Mouse (Mus musculus) adrenal gland, adult (tissue): Measurements from ENCODE around the gene Gm42878.

ENCODE experiments used
- DNase-seq, 2 experiments: peaks; one replicate each; pipeline ENCODE4 v3.0.0; 2022 to 2023; ENCODE audit warnings: low spot score in 1 of 2; ENCODE audit not compliant: inconsistent age in 2 of 2

The Gm42878 gene

DNA sequence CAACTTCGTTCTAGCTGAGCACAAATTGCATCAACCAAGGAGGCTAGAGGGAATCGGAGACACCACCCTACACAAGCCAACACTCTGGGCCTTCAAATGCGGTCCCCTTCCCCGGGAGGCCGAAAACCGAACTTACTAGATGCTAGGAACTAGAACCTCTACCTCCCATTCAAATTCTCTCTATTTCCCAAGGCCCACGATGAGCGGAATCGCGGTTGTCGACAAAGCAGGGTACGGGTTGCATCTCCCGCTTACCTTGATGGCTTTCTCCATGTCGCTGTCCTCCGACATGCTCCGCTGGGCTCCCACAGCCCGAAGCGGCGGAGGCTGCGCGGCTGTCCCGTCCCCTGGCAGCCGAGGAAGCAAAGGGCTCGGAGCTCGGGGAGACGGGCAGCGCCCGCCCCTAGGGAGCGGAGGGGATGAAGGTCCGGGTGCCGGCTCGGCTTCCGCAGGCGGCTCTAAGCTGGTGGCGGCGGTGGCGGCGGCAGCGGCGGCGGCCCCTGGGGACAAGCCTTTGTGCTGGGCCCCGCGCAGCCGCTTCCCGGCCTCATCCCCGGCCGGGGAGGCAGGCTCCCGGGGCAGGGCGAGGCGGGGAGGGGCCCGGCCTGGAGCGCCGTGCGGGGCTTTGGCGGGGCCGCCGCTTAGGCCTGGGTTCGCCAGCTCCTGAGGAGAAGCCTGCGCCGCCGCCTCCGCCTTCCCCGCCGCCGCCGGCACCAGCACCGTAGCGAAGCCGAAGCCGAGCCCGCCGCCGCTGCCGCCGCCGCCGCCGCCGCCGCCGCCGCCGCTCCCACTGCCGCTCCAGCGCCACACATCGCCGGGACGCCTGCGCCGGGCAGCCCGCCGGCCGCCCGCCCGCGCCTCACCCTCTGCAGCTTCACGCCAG, at the start of gene Gm42878, which contains the start of gene Adam1a:
Gene Gm42878 (minus strand): TSS at position 573 of the 883 bp plus-strand sequence.
Gene Adam1a (minus strand): TSS at position 573 of the 883 bp plus-strand sequence.
- DNase-seq, result peak in 1 of 2 experiments; percentile 82

- no peak for DNase-seq
These were observed 49.5 kb upstream of the Gm42878 start for GRCm38 (mm10) chr5:121594714-121595313.

DNA sequence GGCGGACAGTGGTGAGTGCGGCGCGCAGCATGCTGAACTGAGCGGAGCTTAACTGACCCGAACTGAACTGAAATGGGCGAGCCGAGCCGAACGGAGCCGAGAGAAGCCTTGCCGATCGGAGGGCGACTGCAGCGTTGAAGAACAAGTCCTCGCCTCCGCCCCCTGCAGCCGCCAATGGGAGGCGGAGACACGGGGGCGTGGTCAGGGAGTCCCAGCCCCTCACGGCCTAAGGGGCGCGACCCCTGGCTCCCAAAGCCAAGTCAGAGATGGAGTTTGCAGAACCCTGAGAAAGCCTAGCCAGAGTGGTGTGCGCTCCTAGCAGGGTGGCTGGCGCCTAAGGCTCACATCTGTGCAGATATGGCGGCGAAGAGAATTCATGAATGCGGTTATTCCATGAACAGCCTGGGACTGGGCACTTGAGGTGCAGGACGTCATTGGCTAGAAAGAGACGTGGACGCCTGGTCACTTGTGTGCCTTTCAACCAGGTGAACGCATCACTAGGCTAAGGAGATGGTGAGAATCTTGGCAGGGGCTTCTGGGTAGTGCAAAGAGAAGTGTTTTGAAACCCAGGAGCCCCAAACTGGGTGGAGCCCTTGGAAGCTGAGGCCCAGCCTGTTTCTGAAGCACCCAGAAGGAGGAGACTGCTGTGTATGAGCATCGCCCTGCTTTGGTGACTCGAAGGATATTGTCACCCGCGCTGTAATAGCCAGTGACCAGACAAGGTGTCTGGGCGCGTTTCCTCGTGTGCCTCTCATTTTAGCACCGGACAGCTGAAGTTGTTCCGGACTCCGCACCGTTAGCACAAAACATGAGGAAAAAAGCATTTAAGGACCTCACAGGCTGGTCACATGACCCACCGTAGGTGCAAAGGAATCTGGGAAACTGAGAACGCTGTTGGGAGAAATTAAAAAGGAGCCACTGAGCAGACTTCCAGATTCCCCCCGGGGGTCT, 48.4 kb upstream of the Gm42878 start, which contains the start of gene Aldh2:
Gene Aldh2 (minus strand): TSS at position 374 of the 951 bp plus-strand sequence.
- DNase-seq, result peak; percentile 93 to 97

- no peak for DNase-seq
These were observed 47.6 kb upstream of the Gm42878 start for GRCm38 (mm10) chr5:121592816-121593407.

DNA sequence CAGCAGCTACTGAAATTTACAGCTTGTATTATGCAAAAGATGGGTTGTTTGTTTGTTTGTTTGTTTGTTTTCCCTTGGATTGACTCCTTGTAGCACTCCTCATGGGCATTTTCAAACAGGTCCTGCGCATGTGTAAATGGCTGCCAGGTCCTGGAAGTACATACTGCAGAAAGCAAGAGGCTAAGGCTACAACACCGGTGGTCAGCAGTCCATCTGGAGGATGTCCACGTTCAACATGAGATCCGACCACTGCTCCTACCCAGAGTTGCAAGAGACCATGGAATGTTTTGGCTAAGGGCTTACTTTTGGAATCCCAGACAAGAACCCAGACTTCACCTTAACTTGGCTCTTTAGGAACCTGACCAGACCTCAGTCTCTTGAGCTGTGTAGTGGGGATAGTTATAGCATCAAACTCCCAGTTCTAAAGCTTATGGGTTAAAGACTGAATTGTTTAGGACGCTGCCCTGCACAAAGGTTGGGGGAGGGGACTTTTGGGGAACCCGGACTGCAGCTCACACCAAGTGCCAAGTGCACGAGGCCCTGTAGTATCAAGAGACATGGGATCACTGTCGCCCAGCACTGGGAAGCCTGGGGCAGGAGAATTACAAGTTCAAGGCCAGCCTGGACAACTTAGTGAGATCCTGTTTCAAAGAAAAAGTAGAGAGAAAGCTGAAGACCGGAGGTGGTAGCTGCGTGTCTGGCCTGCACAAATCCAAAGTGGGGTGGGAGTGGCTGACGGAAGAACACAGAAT, 47.0 kb upstream of the Gm42878 start:
- peak; percentile 57 to 86 for DNase-seq

- peak; percentile 77 to 89 for DNase-seq
These were observed 46.3 kb upstream of the Gm42878 start for GRCm38 (mm10) chr5:121591417-121592063.

GRCm38 (mm10) chr5:121589928-121590327, 44.6 kb upstream of the Gm42878 start:
- DNase-seq, result no peak

- peak; percentile 68 to 88 for DNase-seq
These were observed 41.2 kb upstream of the Gm42878 start for GRCm38 (mm10) chr5:121586400-121587039.

GRCm38 (mm10) chr5:121585699-121586098, 40.4 kb upstream of the Gm42878 start:
- DNase-seq, result no peak

- no peak for DNase-seq
These were observed 39.7 kb upstream of the Gm42878 start for GRCm38 (mm10) chr5:121585005-121585404.

GRCm38 (mm10) chr5:121583765-121584501, 38.7 kb upstream of the Gm42878 start:
- peak; percentile 97 to 99 for DNase-seq

DNA sequence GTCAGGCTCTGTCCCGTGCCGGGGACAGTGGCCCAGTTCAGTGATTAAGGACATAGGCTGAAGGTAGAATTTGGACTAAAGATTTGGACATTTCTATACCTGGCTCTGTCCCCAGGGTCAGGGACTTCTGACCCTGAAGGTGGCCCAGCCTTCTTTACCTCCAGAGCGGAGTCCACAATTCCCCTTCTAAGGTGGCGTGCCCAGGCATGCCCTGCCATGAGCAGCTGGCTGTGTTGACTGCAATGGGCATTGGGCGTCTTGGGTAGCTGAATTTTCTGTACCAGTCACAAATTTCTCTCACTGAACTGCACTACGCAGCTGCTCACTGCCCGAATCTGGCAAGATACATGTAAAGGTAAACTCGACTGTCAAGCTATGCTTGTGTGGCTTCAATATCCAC, 36.7 kb upstream of the Gm42878 start:
- DNase-seq, result no peak

DNA sequence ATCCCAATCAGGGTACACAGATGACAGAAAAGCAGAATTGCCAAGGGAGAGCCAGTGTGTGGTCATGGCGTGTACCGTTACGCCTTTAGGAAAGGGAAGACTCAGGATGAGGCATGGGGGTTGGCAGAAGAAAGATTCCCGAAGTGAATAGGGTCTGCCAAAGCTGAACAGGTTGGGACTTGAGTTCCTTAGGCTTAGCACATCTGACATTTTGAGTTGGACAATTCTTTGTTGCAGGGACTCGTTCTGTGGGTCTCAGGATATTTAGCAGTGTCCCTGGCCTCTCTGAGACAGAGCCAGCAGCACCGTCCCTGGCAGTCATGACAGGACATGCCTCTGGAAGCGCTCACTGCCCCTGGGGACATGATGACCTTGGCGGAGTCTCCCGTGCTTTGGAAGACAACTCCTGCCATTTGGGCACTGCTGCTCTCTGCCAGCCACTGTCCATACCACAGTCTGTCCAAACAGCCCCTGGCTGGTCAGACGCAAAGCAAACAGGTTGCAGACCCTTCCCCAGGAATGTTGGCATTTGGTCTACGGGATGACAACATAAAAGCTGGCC, 31.7 kb upstream of the Gm42878 start:
- DNase-seq, result peak; percentile 90 to 94

DNA sequence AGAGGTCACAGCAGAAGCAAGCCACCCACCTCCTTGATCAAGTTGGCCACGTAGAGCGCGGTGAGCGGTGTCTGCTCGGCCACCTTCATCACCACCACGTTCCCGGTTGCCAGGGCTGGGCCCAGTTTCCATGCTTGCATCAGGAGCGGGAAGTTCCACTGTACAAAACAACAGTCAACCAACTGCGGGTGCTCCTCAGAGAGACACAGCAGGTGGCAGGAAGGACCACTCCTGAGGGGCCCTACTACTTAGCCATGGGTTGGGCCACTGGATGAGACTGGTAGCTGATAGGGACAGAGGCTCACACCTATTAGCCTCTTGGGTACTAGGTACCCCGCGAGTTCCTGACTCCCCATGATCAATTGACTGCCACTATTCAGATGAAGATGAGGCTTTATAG, 30.6 kb upstream of the Gm42878 start:
- DNase-seq, result no peak

- DNase-seq, result no peak
These were observed 28.9 kb upstream of the Gm42878 start for GRCm38 (mm10) chr5:121574145-121574544.

GRCm38 (mm10) chr5:121570787-121571186, 25.5 kb upstream of the Gm42878 start:
- DNase-seq, result no peak

- DNase-seq, result peak in 1 of 2 experiments; percentile 27
These were observed 24.7 kb upstream of the Gm42878 start for GRCm38 (mm10) chr5:121569881-121570420.
